Mouse (Mus musculus) large intestine, adult 2 months (tissue): Measurements from ENCODE around the gene Itsn2. TPM values are rescaled to one million over a fixed set of nuclear protein-coding genes. Genes with fewer than 3 reads are reported as not detected.

Experiments
- polyA plus RNA-seq: library from polyadenylated mRNA; depleted of rRNA; stranded (reverse); fragments of >200 nt; gene quantifications from 2 replicates; pipeline ENCODE4 v1.2.3, GENCODE M21; 2012; rRNA removed

Gene Itsn2
- polyA plus RNA-seq, 1 experiment: 19.1 TPM

Other genes with a start within 250 kb of the Itsn2 start
- 14.3 and 23.9 TPM in 2 replicates for gene Ncoa1, start 115.5 kb upstream of the Itsn2 start, polyA plus RNA-seq
- not detected in 2 replicates for gene Gm3625, start 289 bp downstream of the Itsn2 start, polyA plus RNA-seq
- gene Fam228a, start 145.8 kb downstream of the Itsn2 start, polyA plus RNA-seq: not detected in 2 replicates
- 0.07 and 0.25 TPM in 2 replicates for gene Pfn4, start 176.4 kb downstream of the Itsn2 start, polyA plus RNA-seq
- gene Fam228b, start 176.6 kb downstream of the Itsn2 start, polyA plus RNA-seq: 0.02 TPM in 1 of 2 replicates, not detected in the other
- gene Sf3b6, start 224.9 kb downstream of the Itsn2 start, polyA plus RNA-seq: 118 and 119 TPM in 2 replicates
- 1.6 and 3.0 TPM in 2 replicates for gene Fkbp1b, start 249.0 kb downstream of the Itsn2 start, polyA plus RNA-seq